Mouse (Mus musculus): Measurements from ENCODE around the gene Pctp.

- TF ChIP-seq CTCF (IDR thresholded peaks at IDR 0.05; ENCODE audit: low read depth), result no peak
- TF ChIP-seq EP300 (IDR thresholded peaks at IDR 0.05; ENCODE audit: low read depth), result no peak
These were observed 17.2 kb downstream of the Pctp start for GRCm38 (mm10) chr11:89985200-89986187.

Measured in heart, postnatal 0 days (tissue).